19 mouse cellular contexts compared by ENCODE assay signal in the genomic region with DNA sequence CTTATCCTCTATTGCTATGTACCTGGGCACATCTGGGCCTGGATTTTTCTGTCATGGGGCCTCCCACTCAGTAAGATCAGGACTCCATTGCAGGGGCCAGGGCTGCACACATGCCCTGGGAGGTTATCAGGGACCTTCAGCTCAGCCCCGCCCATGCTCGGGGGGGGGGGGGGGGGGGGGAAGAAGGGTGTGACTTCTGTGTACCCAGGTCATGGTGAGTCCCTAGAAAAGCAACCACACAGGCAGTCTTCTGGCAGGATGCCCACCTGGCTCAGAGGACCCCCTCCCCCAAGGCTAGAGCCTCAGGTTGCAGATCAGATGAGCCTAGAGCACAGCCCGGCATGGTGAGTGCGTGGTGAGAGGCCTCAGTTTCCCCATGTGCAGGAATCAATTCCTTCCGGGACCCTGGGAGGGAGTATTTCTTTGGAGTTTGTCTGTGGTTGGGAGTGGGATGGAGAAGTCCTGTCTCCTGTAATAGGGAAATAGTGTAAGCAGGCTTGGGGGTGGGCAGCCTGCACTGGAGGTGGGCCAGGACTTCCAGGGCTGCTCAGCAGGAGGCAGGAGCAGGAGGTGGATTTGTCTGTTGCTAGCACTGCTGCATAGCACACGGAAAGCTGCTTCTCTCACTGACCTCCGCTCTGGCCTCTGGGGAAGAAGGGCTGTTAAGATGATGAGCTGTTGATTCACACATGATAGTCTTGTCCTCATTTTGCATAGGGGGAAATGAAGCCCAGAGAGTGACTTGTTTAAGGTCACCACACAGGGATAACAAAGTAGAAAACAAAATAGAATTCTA. TPM values are rescaled to one million over a fixed set of nuclear protein-coding genes. Genes with fewer than 3 reads are reported as not detected.
DNase-seq lines count a peak whose midpoint lies in the region; ATAC-seq lines count a peak whose summit lies in the region.
"Had no signal": no experiment of that assay in that cellular context is flagged by ENCODE, and none has a peak within 500 bp of the region (broad histone marks: within the 10 kb centered on the region; RNA-seq: fewer than 3 reads in every experiment).

No protein-coding gene starts in this region.

- ATAC-seq in CD4-positive, CD25-positive, alpha-beta regulatory T cell, adult 4 months = no peak
- no peak for ATAC-seq in megakaryocyte, adult 5-6 weeks (ENCODE audit: poor library complexity, severe bottlenecking)
- ATAC-seq in megakaryocyte-erythroid progenitor cell, adult 5-6 weeks (replicated peaks; ENCODE audit: low FRiP score, low TSS enrichment, poor library complexity, severe bottlenecking) = peak; percentile 45
- ATAC-seq in granulocyte monocyte progenitor cell, adult 5-6 weeks (replicated peaks; ENCODE audit: poor library complexity, severe bottlenecking) = no peak
- ATAC-seq: forebrain, embryonic 14.5 days had no signal

- no peaks in the 10 kb centered on the region for H3K9me3 ChIP-seq in megakaryocyte, embryonic 14.5 days

- peaks cover 64% of the 10 kb centered on the region for H3K27me3 ChIP-seq in megakaryocyte, embryonic 14.5 days (replicated peaks)

- peak overlapping the region; percentile 62 for H3K4me3 ChIP-seq in megakaryocyte, embryonic 14.5 days (replicated peaks)
- H3K4me3 ChIP-seq: myocyte had no signal

- peaks cover 36% of the 10 kb centered on the region for H3K4me1 ChIP-seq in megakaryocyte, embryonic 14.5 days

- intact Hi-C loops in left cerebral cortex, postnatal 4 days (cut with DNase I) = no loop called here

- H3K36me3 ChIP-seq in megakaryocyte, embryonic 14.5 days (replicated peaks; ENCODE audit: low read length) = no peaks in the 10 kb centered on the region

- peak; percentile 66 for DNase-seq in CD4-positive, CD25-positive, alpha-beta regulatory T cell, adult 2 months (ENCODE audit: low read depth, low spot score)
- DNase-seq in induced T-regulatory cell, adult 2 months (ENCODE audit: low read depth) = peak; percentile 68
- no peak for DNase-seq in left cerebral cortex, postnatal 4 days
- DNase-seq: cerebellum, postnatal 25 days; gastrocnemius, postnatal 10 days; heart, postnatal 36 days; kidney, adult 18-20 months; right cerebral cortex, postnatal 4 days; thymus, adult 18-20 months had no signal

RNA-seq across cellular contexts. Expression of a gene that starts 5.6 kb away (rescaled TPM):
- polyA plus RNA-seq in CD4-positive, CD25-positive, alpha-beta regulatory T cell, adult 4 months (2017; shearing (Covaris generic)) = 10 to 100 TPM; 32.3 to 51.9 TPM
- 1.4 TPM in 1 of 2 replicates, not detected in the other for polyA plus RNA-seq in megakaryocyte, embryonic 14.5 days (2012; ENCODE audit: insufficient read depth, low replicate concordance)
- total RNA-seq in megakaryocyte, adult 5-6 weeks (2015) = 1.2 and 1.3 TPM in 2 replicates
- 1.1 and 2.3 TPM in 2 replicates for total RNA-seq in megakaryocyte, adult 5-6 weeks (2017)
- 1.2 TPM in 1 of 2 replicates, not detected in the other for total RNA-seq in megakaryocyte-erythroid progenitor cell, adult 5-6 weeks (2014; fragmentation: Nextera tagmentation)
- total RNA-seq in megakaryocyte-erythroid progenitor cell, adult 5-6 weeks (2017) = 0.15 TPM in 1 of 2 replicates, not detected in the other
- total RNA-seq in granulocyte monocyte progenitor cell, adult 5-6 weeks (2014; fragmentation: Nextera tagmentation) = not detected in 2 replicates
- total RNA-seq in granulocyte monocyte progenitor cell, adult 5-6 weeks (2017) = 0.10 TPM in 1 of 2 replicates, not detected in the other
- total RNA-seq in left cerebral cortex, postnatal 4 days (2021) = 1 to 10 TPM; 1.8 to 1.9 TPM

RNA-seq across cellular contexts. Expression of a gene that starts 12.6 kb away (rescaled TPM):
- 10 to 100 TPM; 18.6 to 22.8 TPM for polyA plus RNA-seq in CD4-positive, CD25-positive, alpha-beta regulatory T cell, adult 4 months (2017; shearing (Covaris generic))
- polyA plus RNA-seq in megakaryocyte, embryonic 14.5 days (2012; ENCODE audit: insufficient read depth, low replicate concordance) = 1.2 and 6.5 TPM in 2 replicates
- total RNA-seq in megakaryocyte, adult 5-6 weeks (2015) = 26.6 and 34.4 TPM in 2 replicates
- 31.9 and 39.2 TPM in 2 replicates for total RNA-seq in megakaryocyte, adult 5-6 weeks (2017)
- total RNA-seq in megakaryocyte-erythroid progenitor cell, adult 5-6 weeks (2014; fragmentation: Nextera tagmentation) = 3.3 and 5.6 TPM in 2 replicates
- total RNA-seq in megakaryocyte-erythroid progenitor cell, adult 5-6 weeks (2017) = 5.3 and 7.2 TPM in 2 replicates
- 6.4 and 10.8 TPM in 2 replicates for total RNA-seq in granulocyte monocyte progenitor cell, adult 5-6 weeks (2014; fragmentation: Nextera tagmentation)
- 16.6 and 18.9 TPM in 2 replicates for total RNA-seq in granulocyte monocyte progenitor cell, adult 5-6 weeks (2017)
- under 1 TPM in 1 of 2 experiments, not detected in 1; 0.30 TPM for total RNA-seq in left cerebral cortex, postnatal 4 days (2021)
- total RNA-seq: gastrocnemius, postnatal 10 days; heart, postnatal 36 days; layer of hippocampus, adult 18-20 months; liver, adult 2 months had no signal
- polyA plus RNA-seq: embryonic facial prominence, embryonic 11.5 days; liver, adult 2 months; myocyte had no signal

RNA-seq across cellular contexts. Expression of a gene that starts 33.8 kb away (rescaled TPM):
- polyA plus RNA-seq in CD4-positive, CD25-positive, alpha-beta regulatory T cell, adult 4 months (2017; shearing (Covaris generic)) = 1 to 10 TPM; 1.8 to 2.7 TPM
- 0.07 and 0.43 TPM in 2 replicates for polyA plus RNA-seq in megakaryocyte, embryonic 14.5 days (2012; ENCODE audit: insufficient read depth, low replicate concordance)
- 0.18 and 0.31 TPM in 2 replicates for total RNA-seq in megakaryocyte, adult 5-6 weeks (2015)
- total RNA-seq in megakaryocyte, adult 5-6 weeks (2017) = 1.1 and 6.7 TPM in 2 replicates
- not detected in 2 replicates for total RNA-seq in megakaryocyte-erythroid progenitor cell, adult 5-6 weeks (2014; fragmentation: Nextera tagmentation)
- total RNA-seq in megakaryocyte-erythroid progenitor cell, adult 5-6 weeks (2017) = 0.30 and 0.33 TPM in 2 replicates
- total RNA-seq in granulocyte monocyte progenitor cell, adult 5-6 weeks (2014; fragmentation: Nextera tagmentation) = 0.38 and 0.56 TPM in 2 replicates
- total RNA-seq in granulocyte monocyte progenitor cell, adult 5-6 weeks (2017) = 0.86 and 1.2 TPM in 2 replicates
- under 1 TPM; 0.08 TPM for total RNA-seq in left cerebral cortex, postnatal 4 days (2021)
- total RNA-seq: liver, adult 2 months had no signal
- polyA plus RNA-seq: forebrain, embryonic 14.5 days had no signal

RNA-seq across cellular contexts. Expression of a gene that starts 37.0 kb away (rescaled TPM):
- 10 to 100 TPM; 23.0 to 30.6 TPM for polyA plus RNA-seq in CD4-positive, CD25-positive, alpha-beta regulatory T cell, adult 4 months (2017; shearing (Covaris generic))
- 8.1 and 15.8 TPM in 2 replicates for polyA plus RNA-seq in megakaryocyte, embryonic 14.5 days (2012; ENCODE audit: insufficient read depth, low replicate concordance)
- 2.5 and 3.8 TPM in 2 replicates for total RNA-seq in megakaryocyte, adult 5-6 weeks (2015)
- total RNA-seq in megakaryocyte, adult 5-6 weeks (2017) = 5.5 and 8.3 TPM in 2 replicates
- total RNA-seq in megakaryocyte-erythroid progenitor cell, adult 5-6 weeks (2014; fragmentation: Nextera tagmentation) = 5.9 and 8.0 TPM in 2 replicates
- total RNA-seq in megakaryocyte-erythroid progenitor cell, adult 5-6 weeks (2017) = 1.8 and 2.2 TPM in 2 replicates
- total RNA-seq in granulocyte monocyte progenitor cell, adult 5-6 weeks (2014; fragmentation: Nextera tagmentation) = 2.9 and 5.2 TPM in 2 replicates
- 5.4 and 9.7 TPM in 2 replicates for total RNA-seq in granulocyte monocyte progenitor cell, adult 5-6 weeks (2017)
- 10 to 100 TPM; 25.7 to 26.8 TPM for total RNA-seq in left cerebral cortex, postnatal 4 days (2021)
